Mouse (Mus musculus) adrenal gland, adult 8-10 months (tissue): ENCODE data around the gene Txndc12. TPM values are rescaled to one million over a fixed set of nuclear protein-coding genes. Genes with fewer than 3 reads are reported as not detected.

Experiments used
- total RNA-seq, 4 experiments: library from RNA; stranded (reverse); gene quantifications; 2 replicates each; pipeline ENCODE4 v1.2.4; 2022

Txndc12 gene
- total RNA-seq, 4 experiments from 2014 or later: 62.5 to 76.1 (median 70.7) TPM

Other genes starting within 250 kb of the Txndc12 start
- 10 to 100 TPM; 54.8 to 66.1 (median 59.4) TPM for gene Cc2d1b, start 214.7 kb upstream of the Txndc12 start, total RNA-seq
- gene 3110021N24Rik, start 115.0 kb upstream of the Txndc12 start, total RNA-seq: 1 to 10 TPM in 2 of 4 experiments, under 1 TPM in 2; 0.70 to 1.9 (median 0.90) TPM
- 10 to 100 TPM; 29.0 to 35.6 (median 34.1) TPM for gene Zfyve9, start 53.8 kb upstream of the Txndc12 start, total RNA-seq
- 100 to 1,000 TPM; 127 to 133 (median 131) TPM for gene Btf3l4, start 987 bp upstream of the Txndc12 start, total RNA-seq
- 10 to 100 TPM; 30.5 to 36.2 (median 31.8) TPM for gene Kti12, start 13.2 kb downstream of the Txndc12 start, total RNA-seq
- not detected for gene A730015C16Rik, start 14.0 kb downstream of the Txndc12 start, total RNA-seq
- 10 to 100 TPM; 46.9 to 74.2 (median 55.2) TPM for gene Rab3b, start 44.5 kb downstream of the Txndc12 start, total RNA-seq
- 100 to 1,000 TPM; 109 to 148 (median 123) TPM for gene Nrd1, start 166.1 kb downstream of the Txndc12 start, total RNA-seq